Mouse (Mus musculus) thymus, adult 2 months (tissue): Measurements from ENCODE around the gene Gm2663. TPM values are rescaled to one million over a fixed set of nuclear protein-coding genes. Genes with fewer than 3 reads are reported as not detected.

ENCODE experiments used
- DNase-seq: peaks from one replicate; pipeline ENCODE4 v3.0.0; 2021
- H3K27ac ChIP-seq: fragments of 200-500 bp; 2 replicates; pipeline ENCODE4 v1.5.1; 2012; ENCODE audit warnings: low read length, control low read depth; ENCODE audit not compliant: control insufficient read depth, insufficient read depth
- H3K27me3 ChIP-seq: fragments of 200-500 bp; 2 replicates; pipeline ENCODE4 v1.6.1; 2012; ENCODE audit warnings: mild to moderate bottlenecking, low read length, moderate library complexity, mixed read lengths; ENCODE audit not compliant: control insufficient read depth, insufficient read depth
- H3K36me3 ChIP-seq: fragments of 200-500 bp; 2 replicates; pipeline ENCODE4 v1.6.1; 2012; ENCODE audit warnings: mild to moderate bottlenecking, low read length, moderate library complexity; ENCODE audit not compliant: control insufficient read depth, insufficient read depth
- H3K4me1 ChIP-seq: fragments of 200-500 bp; replicated peaks from 2 replicates; pipeline ENCODE4 v1.6.1; 2012; ENCODE audit warnings: low read length; ENCODE audit not compliant: control insufficient read depth, insufficient read depth
- H3K4me3 ChIP-seq: fragments of 200-500 bp; 2 replicates; pipeline ENCODE4 v1.5.1; 2012; ENCODE audit warnings: mild to moderate bottlenecking, low read length, control low read depth, moderate library complexity; ENCODE audit not compliant: control insufficient read depth, insufficient read depth
- CTCF ChIP-seq: fragments of 200-500 bp; IDR thresholded peaks from 2 replicates; pipeline ENCODE4 v1.5.1; 2012; ENCODE audit warnings: mild to moderate bottlenecking, control low read depth, low read length, moderate library complexity, borderline replicate concordance; ENCODE audit not compliant: control insufficient read depth, poor library complexity, insufficient read depth; ENCODE audit errors: extremely low read depth
- POLR2A ChIP-seq: fragments of 200-500 bp; IDR thresholded peaks from 2 replicates; pipeline ENCODE4 v1.6.1; 2012; ENCODE audit warnings: mild to moderate bottlenecking, low read length, control low read depth, moderate library complexity; ENCODE audit not compliant: control insufficient read depth, poor library complexity, insufficient read depth; ENCODE audit errors: extremely low read depth
- WGBS: fragments of 180-500 bp; shearing (Covaris S2); methylation state at CpG from one replicate; pipeline ENCODE4 v1.1.7; 2018; 5-methylcytosine and 5-hydroxymethylcytosine counted together
- polyA plus RNA-seq: library from polyadenylated mRNA; depleted of rRNA; stranded (reverse); fragments of >200 nt; gene quantifications from 2 replicates; pipeline ENCODE4 v1.2.3, GENCODE M21; 2012

Gene Gm2663
- polyA plus RNA-seq, 1 experiment, result not detected

DNA sequence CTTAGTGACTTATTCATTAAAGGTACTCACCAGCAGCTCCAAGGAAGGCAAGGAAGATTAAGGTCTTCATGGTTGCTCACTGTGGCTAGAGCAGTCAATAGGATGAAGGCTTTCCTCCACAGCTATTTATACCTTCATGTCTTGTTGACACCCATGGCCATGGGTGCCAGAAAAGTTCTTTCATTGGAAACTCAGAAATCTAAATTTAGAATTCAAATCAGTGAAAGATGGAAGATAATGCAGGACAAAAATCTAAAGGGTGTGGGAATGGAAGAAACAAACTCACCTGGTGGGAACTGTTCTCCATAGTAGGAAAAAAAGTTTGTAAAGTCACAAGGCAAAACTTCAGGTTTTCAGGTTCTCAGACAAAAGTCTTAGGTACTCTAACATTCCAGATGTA is 36.1 kb upstream of the Gm2663 start, which contains the start of gene 2210010C04Rik:
Gene 2210010C04Rik (minus strand): TSS at position 101 of the 400 bp plus-strand sequence.
- no peak for TF ChIP-seq POLR2A
- TF ChIP-seq CTCF, result no peak
- no peak for DNase-seq
- no peak within 1 kb of the TSS for H3K27ac ChIP-seq
- no peaks in the 10 kb centered on the region for H3K27me3 ChIP-seq
- H3K4me1 ChIP-seq, result no peaks in the 10 kb centered on the region
- no peaks in the 10 kb centered on the region for H3K36me3 ChIP-seq
- H3K4me3 ChIP-seq, result no peak within 1 kb of the TSS

DNA sequence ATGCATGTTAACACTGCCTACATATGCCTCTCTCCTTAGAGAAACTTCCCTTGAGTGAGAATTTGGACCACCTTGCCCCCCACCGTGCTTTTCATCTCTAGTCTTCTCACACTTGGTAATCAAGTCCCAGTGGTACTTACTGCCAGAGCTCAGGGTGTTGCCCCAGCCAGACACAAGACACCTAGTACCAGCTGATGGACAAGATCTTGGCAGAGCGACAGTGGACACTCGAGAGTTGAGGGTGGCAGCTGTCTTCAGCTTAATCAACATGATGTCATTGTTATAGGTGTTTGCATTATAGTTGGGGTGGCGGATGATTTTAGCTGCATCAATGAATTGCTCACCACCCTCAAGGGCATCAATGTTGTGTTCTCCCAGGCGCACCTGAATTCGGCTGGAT is 33.5 kb upstream of the Gm2663 start:
- TF ChIP-seq POLR2A (no peak), CTCF (no peak)
- H3K27me3 ChIP-seq, result no peaks in the 10 kb centered on the region
- no peaks in the 10 kb centered on the region for H3K36me3 ChIP-seq
- H3K4me3 ChIP-seq, result no peak overlapping the region
- H3K27ac ChIP-seq, result no peak overlapping the region
- WGBS, result 97% methylated on average over 6 of the region's 6 CpGs
- H3K4me1 ChIP-seq, result no peaks in the 10 kb centered on the region
- no peak for DNase-seq

DNA sequence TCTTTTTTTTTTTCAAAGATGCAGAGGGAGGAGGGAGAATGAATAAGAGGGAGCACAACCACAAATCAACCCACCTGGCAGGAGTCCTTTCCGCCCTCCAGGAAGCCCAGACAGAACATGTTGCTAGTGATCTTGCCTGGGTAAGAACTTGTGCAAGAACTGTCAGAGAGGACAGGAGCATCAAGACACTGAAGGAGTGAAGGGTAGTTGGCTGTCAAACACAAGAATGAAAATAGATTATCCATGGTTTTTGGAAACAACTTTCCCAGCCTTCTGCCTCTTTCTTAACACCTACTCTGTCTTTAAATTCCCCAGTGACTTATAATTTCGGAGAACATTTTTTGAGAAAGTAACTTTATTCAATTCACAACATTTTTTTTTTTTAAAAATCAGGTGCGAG is 33.0 kb upstream of the Gm2663 start:
- Histone ChIP-seq H3K36me3 (no peaks in the 10 kb centered on the region), H3K27me3 (no peaks in the 10 kb centered on the region), H3K4me1 (no peaks in the 10 kb centered on the region), H3K27ac (no peak overlapping the region), H3K4me3 (no peak overlapping the region)
- WGBS, result 89% methylated on average over 3 of the region's 3 CpGs
- DNase-seq, result no peak
- TF ChIP-seq POLR2A, result no peak
- no peak for TF ChIP-seq CTCF

GRCm38 (mm10) chr6:41030821-41031220 is 31.5 kb upstream of the Gm2663 start:
- no peak overlapping the region for H3K4me3 ChIP-seq
- DNase-seq, result no peak
- H3K27me3 ChIP-seq, result no peaks in the 10 kb centered on the region
- no peaks in the 10 kb centered on the region for H3K36me3 ChIP-seq
- WGBS, result 96% methylated on average over 3 of the region's 3 CpGs
- no peak for TF ChIP-seq CTCF
- TF ChIP-seq POLR2A, result no peak
- H3K27ac ChIP-seq, result no peak overlapping the region
- 0 out of 2 replicates have a peak, but pooled peaks cover 2% of the 10 kb centered on the region for H3K4me1 ChIP-seq

GRCm38 (mm10) chr6:41027053-41027452 is 27.8 kb upstream of the Gm2663 start:
- H3K27me3 ChIP-seq, result no peaks in the 10 kb centered on the region
- H3K4me3 ChIP-seq, result no peak overlapping the region

DNA sequence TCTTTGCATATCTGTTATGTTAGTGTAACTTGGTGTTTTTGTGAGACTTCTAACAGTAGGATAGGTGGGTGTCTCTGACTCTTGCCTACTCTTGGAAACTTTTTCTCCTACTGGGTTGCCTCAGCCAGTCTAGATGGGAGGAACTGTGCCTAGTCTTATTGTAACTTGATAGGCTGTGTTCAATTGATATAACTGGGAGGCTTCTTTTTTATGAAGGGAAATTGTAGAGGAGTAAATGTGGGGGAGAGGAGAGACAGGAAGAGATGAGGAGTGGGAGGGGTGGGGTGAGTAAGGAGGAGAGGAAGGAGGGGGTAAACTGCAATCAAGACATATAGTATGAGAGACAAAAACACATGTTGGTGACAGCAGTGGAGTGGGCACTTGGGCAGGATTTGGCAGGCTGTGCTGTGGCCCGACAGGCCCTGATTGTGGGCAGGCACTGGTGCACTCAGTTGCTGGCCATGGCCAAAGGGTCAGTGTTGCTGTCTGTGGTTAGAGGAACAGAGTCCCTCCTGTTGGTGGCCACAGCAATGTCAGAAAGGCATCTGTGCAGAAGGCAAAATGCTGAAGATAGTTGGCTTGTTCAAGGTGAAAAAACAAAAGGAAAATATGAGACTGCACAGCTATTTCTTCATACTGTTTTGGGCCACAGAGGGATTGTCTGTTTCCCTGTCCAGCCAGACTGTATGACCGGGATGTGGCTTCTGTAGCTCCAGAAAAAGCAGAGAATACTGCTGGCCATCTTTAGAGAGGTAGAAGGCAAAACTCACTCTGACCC is 26.8 kb upstream of the Gm2663 start:
- Histone ChIP-seq H3K4me1 (0 out of 2 replicates have a peak, but pooled peaks cover 2% of the 10 kb centered on the region), H3K27me3 (no peaks in the 10 kb centered on the region), H3K4me3 (no peak overlapping the region), H3K27ac (no peak overlapping the region), H3K36me3 (no peaks in the 10 kb centered on the region)
- no peak for TF ChIP-seq CTCF
- no peak for TF ChIP-seq POLR2A
- DNase-seq, result no peak
- 90% methylated on average over 2 of the region's 2 CpGs for WGBS

More at GRCm38 (mm10) chr6:41027053-41027452, 27.8 kb upstream of the Gm2663 start:
- Histone ChIP-seq H3K27ac (no peak overlapping the region), H3K36me3 (no peaks in the 10 kb centered on the region), H3K4me1 (0 out of 2 replicates have a peak, but pooled peaks cover 2% of the 10 kb centered on the region)
- no peak for DNase-seq
- 62% methylated on average over 2 of the region's 2 CpGs for WGBS
- TF ChIP-seq POLR2A, result no peak
- TF ChIP-seq CTCF, result no peak

GRCm38 (mm10) chr6:41019140-41019539 is 19.9 kb upstream of the Gm2663 start:
- TF ChIP-seq POLR2A (no peak), CTCF (no peak)
- WGBS, result 83% methylated on average over 2 of the region's 2 CpGs
- no peaks in the 10 kb centered on the region for H3K27me3 ChIP-seq
- no peaks in the 10 kb centered on the region for H3K36me3 ChIP-seq
- H3K4me3 ChIP-seq, result no peak overlapping the region
- no peaks in the 10 kb centered on the region for H3K4me1 ChIP-seq
- H3K27ac ChIP-seq, result no peak overlapping the region
- no peak for DNase-seq

DNA sequence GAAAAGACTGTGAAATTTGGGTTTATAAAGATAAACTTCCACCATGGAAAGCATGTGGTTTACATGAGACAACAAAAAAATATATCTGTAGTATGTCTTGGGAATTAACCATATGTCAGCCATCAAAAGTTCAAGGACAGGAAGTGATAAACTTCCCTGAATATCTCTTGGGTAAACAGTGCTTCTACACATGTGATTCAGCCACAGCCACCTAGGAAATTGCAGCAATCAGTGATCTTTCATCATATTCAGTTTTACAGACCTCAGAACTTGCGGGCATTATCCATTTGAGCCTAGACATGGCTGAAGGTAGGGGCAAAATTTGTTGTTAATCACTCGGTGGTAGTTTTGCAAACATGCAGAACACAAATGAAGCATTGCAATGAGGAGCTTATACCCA is 19.4 kb upstream of the Gm2663 start:
- Histone ChIP-seq H3K4me3 (no peak overlapping the region), H3K4me1 (no peaks in the 10 kb centered on the region), H3K27me3 (no peaks in the 10 kb centered on the region), H3K36me3 (no peaks in the 10 kb centered on the region), H3K27ac (no peak overlapping the region)
- WGBS, result 90% methylated on average over 2 of the region's 2 CpGs
- TF ChIP-seq POLR2A (no peak), CTCF (no peak)
- DNase-seq, result no peak
